Mouse (Mus musculus): ENCODE measurements around the gene Sell.
A peak's percentile ranks its signal among the peaks of the same experiment; 100 is the strongest.
"Not testable (repeated sequence)": the region's sequence is repeated elsewhere in the genome, so short reads cannot be mapped to it uniquely, and the experiment has no call there.

The Sell gene

DNA sequence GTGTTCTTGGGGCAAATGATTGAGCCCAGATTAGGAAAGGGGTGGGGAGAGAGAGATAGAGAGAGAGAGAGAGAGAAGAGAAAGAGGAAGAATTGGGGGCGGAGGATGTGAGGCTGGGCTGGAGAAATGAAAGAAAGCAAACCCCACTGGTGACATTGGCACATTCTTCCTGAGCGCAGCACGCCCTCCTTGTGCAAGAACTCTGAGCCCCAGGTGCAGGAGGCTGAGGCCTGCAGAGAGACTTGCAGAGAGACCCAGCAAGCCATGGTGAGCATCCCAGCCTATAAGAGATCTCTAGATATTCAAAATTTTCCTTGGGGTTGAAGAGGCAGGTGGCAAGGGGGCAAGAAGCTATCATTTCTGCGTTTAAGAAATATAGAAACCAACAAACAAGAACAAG, at the start of gene Sell:
Sell (plus strand) TSS at position 58 of the 400 bp plus-strand sequence.
- peak; percentile 69 for DNase-seq (ENCODE audit: low read depth)

DNA sequence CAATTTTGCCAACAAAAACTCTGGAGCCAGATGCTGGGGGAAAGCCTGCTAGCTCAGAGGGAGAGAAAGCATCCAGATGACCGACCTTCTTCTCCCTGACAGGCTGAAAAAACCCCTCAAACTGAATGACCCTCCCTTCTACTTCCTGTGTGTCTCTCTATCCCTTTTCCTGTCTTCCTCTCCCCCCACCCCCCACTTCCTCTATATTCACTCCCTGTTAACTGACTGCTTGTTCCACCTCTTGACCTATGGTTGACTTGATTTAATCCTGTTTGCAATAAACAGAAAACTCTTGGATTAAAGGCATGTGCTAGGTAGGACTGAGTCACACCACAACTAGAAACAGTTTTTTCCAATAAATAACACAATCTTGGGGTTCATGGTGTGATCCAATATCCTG, 47.2 kb upstream of the Sell start:
- DNase-seq (ENCODE audit: low read depth) = no peak

DNA sequence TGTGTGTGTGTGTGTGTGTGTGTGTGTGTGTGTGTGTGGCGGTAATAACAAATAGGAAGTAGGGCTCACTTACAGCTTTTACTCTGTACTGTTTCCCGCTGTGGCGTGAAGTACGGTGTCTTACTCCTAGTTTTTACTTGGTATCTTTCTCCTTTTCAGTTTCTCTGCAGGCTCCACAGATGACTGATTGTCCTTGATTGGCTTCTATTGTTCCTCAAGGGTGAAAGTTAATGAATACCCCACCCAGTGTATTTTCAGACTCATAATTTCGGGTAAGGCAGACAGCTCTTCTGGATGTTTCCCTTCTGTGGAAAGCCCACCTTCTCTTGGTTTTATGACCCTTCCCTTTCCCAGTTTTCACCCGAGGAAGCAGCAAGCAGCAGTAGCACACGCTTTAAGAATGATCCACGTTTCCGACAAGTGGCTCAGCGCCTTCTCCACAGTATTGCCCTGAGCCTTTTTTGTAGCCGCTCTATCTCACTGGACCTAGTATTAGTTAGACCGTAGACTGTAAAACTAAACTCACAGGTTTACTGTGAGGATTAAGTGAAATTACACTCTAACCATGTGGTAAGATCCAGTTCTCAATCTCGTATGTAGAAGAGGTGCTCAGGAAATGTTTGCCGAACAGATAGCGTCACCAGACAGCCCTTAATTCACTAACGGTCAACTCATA, 43.4 kb upstream of the Sell start:
- DNase-seq (ENCODE audit: low read depth) = no peak

DNA sequence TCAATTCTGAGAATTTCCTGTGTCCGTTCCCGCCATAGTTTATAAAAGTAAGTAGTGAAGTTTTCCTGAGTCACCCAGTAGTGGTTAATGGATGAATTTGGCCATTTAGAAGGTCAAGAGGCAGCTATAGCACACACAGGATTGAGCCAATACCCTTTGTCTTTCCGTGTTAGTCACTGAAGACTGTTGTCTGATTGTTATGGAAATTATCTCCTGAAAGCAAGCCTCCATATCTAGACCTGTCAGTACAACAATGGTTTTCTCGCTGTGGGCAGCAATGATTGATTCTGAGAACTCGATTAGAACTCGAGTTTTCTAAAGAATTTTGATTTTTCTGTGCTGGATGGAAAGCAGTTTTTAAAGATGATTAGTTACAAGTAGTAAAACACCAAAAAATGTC, 42.0 kb upstream of the Sell start:
- DNase-seq (ENCODE audit: low read depth) = no peak

DNA sequence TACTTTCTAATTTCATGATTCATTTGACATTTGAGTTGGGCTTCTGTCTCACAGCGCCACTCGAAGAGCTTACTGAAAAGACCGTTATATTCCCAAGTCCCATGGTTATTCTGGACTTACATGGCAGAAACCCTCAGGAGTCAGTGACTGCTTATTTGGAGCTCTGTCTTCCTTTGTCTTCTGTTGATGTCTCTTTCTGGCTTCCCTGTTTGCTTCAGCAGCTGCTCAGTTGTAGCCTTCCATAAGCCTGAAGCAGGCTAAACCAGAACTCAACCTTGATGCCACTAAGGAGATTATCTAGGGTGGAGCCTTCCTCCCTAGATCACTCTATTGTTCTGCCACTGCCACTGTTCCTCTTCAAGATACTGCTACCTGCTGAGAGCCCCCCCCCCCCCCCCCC, 41.0 kb upstream of the Sell start:
- not testable (repeated sequence) for DNase-seq (ENCODE audit: low read depth)

DNA sequence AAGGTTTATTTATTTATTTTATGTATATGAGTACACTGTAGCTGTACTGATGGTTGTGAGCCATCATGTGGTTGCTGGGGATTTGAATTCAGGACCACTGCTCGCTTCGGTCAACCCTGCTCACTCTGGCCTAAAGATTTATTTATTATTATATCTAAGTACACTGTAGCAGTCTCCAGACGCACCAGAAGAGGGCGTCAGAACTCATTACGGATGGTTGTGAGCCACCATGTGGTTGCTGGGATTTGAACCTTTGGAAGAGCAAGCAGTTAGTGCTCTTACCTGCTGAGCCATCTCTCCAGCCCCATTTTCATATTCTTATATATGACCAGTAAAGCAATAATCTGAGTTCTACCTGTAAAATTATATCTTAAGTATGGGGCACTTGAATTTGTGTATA, 39.7 kb upstream of the Sell start:
- DNase-seq (ENCODE audit: low read depth) = not testable (repeated sequence)

DNA sequence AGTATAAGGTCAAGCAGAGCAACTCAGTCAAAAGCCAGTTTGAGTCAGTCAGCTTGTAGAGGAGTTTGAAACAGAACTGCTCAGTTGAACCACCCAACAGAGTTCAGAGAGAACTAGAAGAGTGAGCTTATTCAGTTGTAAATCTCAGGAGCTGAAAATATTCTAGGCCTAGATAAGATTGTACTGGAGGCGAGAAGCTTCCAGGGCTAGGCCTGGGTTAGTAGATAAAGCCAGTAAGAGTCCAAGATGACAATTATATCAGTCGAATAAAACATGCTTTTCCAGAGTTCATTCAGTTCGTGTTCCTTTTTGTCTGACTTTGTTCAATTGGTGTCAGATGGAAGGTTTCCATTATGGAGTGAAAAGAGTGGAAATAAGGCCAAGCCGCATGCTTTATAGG, 36.1 kb upstream of the Sell start:
- DNase-seq (ENCODE audit: low read depth) = no peak

DNA sequence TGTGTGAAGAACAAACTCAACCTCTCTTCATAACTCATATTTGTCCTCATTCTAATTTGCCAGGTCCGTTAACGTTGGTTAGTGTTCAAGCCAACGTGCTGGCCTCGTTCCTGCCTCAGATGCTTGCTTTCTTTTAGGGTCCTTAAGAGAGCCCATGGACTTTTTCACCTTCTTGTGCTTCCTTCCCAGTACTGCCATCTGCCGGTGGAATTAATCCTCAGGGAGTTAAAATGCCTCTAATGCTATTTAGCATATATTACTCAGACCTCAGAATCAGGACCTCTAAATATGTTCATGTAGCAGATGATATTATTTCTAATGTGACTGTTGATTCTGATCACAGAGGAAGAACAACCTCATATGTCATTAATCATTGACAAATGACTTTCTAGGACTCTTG, 34.4 kb upstream of the Sell start:
- DNase-seq (ENCODE audit: low read depth) = peak; percentile 10

DNA sequence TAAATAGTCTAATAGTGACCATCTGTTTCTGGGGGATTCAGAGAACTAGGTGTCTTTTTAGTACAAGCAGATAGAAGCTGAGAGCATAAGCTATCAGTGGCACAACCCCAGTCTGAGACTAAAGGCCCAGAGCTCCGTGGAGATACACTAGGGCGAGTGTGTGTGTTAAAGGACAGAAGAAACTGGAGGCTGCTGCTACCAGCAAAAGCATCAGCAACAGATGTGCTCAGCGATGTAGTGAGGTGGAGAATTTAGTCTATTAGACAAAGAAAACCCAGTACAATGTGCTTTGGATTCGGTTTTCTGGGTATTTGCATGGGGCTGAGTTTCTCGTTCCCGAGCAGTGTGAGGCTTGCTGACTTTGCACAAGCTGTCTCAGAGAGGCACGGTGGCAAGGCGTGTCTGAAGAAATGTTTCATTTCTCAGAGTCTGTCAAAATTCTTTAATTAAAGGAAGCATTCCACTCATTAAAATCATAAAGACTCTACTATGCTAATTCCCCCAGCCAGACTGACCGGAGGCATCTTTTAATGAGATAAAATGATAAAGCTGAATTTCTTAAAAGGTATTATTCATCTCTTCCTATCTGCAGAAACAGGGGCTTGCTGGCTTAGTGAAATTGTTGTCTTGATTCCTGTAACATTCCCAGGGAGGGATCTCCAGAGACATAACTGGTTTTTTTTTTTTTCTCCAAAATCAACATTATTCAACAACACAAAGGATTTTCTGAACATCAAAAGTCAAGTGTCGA, 21.2 kb upstream of the Sell start:
- DNase-seq (ENCODE audit: low read depth) = no peak

DNA sequence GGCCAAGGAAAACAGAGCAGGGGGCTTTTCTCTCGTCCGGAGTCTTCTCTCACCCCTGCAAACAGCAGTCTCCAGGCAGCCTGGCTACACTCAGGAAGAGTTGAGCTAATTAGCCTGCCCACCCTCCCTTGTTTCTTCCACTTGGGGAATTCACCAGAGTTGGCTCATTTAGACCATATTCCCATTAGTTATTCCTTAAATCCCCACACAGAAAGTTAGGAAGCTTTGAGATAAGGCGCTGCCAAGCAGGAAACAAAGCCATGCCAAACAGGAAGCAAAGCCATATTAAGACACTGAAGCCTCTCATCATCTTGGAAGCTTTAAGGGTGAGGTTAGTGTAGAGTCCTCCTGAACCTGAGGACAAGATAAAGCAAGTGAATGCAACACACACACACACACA, 18.2 kb upstream of the Sell start:
- DNase-seq (ENCODE audit: low read depth) = no peak

DNA sequence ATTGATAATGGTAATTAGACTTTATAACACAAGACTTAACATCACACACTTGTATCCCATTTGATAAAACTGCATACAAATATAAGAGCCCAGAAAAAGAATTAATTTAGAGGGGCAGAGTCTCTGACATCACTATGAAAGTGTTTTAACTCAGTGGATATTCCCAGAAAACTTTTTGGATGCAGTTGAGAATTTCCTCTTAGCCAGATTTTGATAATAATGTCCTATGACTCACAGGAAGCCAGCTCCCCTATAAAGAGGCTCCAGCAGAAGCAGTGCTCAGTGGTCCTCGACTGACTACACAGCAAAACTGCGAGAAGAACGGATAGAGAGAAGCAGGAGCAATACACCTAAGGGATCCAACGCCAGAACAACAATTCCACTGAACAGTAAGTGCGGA, 13.8 kb upstream of the Sell start, which contains the start of gene Sele:
Sele (plus strand) TSS at position 301 of the 400 bp plus-strand sequence.
- DNase-seq (ENCODE audit: low read depth) = no peak

DNA sequence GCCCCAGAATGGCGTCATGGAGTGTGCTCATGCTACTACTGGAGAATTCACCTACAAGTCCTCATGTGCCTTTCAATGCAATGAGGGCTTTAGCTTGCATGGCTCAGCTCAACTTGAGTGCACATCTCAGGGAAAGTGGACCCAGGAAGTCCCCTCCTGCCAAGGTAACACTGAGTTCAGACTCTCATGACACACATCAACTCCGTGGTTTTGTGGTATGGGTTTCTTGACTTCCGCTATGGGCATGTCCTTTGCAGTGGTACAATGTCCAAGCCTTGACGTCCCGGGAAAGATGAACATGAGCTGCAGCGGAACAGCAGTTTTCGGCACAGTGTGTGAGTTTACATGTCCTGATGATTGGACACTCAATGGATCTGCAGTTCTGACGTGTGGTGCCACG, 8.2 kb upstream of the Sell start:
- DNase-seq (ENCODE audit: low read depth) = peak; percentile 12

DNA sequence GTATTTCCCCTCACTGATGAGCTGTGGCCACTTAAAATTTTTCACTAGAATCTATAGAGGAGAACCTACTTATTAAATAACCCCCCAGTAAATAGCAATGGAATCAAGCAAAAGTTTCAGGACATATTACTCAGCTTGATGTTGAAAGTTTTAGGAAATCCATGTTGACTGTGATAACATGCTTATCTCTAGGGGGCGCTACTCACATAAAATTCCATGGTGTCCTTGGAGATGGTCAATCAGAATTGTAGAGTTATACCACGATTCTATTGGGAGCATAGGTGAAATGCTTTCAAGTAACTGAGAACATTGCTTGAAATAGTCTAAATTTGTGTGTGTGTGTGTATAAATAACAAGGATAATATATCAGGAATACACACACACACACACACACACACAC, 7.0 kb upstream of the Sell start:
- peak; percentile 64 for DNase-seq (ENCODE audit: low read depth)

DNA sequence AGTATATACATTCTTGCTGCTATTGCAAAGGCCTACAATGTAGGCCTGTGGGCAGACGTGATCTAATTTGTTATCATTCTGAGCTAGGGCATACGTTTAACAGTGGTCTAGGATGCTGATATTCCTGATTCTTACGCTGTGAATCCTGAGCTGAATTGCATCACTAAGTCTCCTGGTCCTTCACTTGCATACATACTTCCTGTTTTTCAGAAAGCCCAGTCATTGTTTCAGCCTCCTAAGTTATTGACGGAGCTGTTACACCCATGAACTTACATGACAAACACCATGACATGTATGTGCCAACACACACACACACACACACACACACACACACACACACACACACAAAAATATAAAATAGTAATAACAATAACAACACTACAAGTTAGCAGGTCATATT, 1.7 kb upstream of the Sell start:
- no peak for DNase-seq (ENCODE audit: low read depth)

DNA sequence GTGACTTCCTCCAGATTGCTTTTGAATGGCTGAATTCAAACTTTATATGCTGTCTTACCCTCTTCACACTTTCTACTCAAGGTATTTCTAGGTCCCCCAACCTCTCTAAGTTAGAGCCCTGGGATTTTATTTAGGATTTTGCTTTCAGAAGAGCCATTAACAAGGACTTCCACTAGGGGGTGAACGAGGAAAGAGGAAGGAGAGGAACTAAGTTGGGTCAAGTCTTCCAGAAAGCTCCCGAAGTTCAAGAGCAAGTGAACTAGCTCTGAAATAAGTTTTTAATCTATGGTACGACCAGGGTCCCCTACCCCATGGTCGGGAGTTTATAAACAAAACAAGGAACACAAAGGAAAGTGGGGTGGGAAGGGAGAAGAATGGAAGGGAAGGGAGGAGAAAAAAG, 504 bp upstream of the Sell start:
- peak; percentile 75 for DNase-seq (ENCODE audit: low read depth)

DNA sequence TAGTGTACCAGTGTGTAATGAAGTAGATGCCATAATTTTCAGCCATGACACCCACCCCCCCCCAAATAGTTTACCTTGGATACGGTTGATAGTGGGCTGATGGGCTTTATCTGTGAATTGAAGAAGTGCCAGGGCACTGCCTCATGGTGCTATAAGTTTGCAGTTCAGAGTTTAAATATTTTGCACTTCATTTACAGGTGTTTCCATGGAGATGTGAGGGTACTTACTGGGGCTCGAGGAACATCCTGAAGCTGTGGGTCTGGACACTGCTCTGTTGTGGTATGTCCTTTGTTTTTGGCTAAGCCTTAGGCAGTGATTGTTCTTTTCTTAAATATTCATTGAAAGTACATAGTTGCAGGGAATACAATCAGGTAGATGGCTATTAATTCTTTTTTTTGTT, 1.1 kb downstream of the Sell start:
- DNase-seq (ENCODE audit: low read depth) = peak; percentile 32

DNA sequence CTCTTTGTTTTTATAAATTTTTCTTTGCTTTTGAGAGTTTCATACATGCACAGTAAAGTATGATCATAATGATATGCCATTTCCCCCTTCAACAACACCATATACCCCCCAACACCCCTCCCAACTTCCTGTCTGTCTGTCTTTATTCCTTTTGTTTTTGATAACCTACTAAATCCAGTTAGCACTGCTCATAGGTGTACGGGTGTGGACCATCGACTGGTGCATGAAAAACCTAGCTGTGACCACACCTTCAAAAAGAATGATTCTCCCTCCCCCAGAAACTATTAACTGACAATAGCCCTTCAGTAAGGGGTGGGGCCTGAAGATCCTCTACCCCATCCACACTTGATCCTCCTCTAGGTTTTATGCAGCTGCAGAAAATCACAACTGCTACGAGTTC, 2.0 kb downstream of the Sell start:
- DNase-seq (ENCODE audit: low read depth) = peak; percentile 54

DNA sequence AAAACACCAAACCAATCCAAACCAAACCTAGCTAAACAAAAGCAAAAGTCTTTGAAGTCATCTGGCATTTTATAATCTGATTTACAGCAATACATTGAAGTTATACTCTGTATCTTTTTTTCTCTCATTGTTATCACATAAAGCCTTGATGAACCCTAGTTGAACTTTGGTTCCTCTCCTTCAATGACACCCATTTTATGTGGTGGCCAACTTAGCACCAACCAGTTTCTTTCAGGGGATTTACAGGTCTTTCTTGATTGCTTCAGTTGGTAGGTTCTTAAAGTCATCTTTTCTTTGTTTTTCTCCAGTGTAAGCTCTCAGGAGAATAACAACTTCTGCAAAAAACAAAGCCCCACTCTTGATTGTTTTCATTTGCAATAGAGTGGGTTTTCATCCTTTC, 7.5 kb downstream of the Sell start:
- DNase-seq (ENCODE audit: low read depth) = peak; percentile 49

DNA sequence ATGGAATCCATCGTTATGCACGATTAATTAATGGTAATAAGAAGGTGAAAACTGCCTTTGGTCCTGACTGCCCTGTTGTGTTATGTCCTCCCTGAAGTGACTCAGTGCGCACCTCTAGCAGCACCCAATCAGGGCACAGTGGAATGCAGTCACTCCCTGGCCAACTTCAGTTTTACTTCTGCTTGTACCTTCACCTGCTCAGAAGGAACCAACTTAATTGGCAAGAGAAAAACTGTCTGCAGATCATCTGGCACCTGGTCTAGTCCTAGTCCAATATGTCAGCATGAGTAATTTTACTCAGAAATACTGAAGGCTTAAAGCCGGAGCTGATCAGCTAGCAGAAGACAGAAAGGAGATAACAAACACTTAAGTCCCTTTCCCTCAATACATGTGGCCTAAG, 8.7 kb downstream of the Sell start:
- DNase-seq (ENCODE audit: low read depth) = peak; percentile 34

DNA sequence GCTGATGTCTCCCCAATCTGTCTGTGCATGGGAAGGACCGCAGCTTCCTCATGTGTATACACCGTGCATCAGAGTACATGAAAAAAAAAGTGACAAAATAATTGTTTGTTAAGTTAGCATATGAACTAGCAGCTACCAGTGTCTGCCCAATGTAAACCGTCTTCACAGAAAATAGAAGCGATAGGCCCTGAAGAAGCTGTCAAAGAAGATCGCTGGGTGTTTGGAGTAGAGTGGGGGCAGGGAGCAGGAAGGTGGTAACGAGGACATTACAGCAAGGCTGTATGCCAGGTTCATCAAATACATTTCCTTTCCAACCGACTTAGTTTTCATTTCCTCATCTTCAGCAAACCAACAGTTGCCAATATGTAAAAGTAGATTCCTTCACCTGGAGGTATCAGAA, 9.3 kb downstream of the Sell start:
- DNase-seq (ENCODE audit: low read depth) = peak; percentile 78

DNA sequence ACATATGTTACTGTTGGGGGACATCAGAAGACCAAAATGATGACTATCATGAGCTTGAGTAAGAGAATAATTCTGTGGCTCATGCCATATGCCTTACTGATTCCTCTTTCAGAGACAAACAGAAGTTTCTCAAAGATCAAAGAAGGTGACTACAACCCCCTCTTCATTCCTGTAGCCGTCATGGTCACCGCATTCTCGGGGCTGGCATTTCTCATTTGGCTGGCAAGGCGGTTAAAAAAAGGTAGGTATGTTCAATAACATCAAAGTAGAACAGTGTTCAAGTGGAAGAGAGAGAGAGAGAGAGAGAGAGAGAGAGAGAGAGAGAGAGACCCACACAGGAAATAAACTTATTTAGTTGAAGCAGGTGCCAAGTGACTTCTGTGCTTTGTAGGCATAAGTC, 10.2 kb downstream of the Sell start:
- peak; percentile 81 for DNase-seq (ENCODE audit: low read depth)

DNA sequence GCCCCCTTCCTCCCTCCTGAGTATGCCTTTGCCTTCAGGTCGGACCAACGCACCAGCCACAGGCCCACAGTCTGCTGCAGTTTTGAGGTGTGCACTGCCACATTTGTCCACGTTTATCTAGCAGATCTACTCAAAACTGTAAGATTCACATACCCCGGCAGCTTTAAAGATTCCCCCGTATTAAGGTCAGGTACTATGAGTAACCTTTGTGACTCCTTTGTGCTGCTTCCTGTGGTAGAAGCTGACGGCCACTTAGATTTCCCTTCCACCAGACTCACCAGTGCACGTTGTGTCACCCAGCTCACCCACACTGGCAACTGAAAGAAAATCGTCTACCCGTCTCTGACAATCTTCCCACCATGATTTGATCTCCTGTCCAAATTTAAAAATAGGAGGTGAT, 11.3 kb downstream of the Sell start:
- DNase-seq (ENCODE audit: low read depth) = peak; percentile 59

DNA sequence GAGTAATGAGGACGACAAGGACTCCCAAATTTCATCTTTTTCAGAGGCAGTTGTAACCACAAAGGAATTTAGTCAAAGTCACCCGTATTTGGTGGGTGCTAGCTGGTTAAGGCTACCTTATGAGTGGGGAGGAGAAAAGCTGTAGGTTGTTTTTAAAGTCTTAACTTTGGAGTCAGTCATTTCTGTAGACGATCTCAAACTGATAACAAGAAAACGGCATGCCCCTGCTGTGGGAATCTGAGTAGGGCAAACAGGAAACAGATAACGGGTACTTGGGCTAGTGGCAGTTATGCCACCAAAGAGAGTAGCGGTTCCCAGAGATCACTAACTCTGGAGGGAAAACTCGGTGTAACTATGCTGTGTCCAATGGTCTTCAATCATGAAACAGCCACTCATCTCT, 12.0 kb downstream of the Sell start:
- peak; percentile 58 for DNase-seq (ENCODE audit: low read depth)

DNA sequence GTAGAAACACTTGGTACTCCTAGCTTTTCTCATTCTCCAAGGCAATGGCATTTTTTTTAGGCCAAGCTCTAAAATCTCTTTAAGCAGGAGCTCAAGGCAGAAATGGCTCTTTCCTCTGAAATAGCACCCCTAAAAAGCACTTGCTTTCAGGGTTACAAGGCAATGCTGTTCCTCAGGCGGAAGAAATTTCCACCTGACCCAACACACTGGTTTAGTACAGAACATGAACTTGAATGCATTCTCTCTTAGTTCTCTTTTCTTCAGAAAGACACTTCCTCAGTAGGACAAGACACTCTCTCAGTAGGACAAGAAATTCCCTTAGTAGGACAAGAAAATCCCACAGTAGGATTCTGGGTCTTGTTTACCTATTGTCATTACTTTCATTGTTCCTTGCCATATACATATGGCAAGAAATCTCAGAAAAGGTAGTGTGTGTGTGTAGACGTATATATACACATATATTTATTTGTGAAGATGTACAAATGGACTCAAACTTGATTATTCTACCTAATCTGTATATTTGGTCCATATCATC, 12.9 kb downstream of the Sell start:
- peak; percentile 39 for DNase-seq (ENCODE audit: low read depth)

All from naive thymus-derived CD4-positive, alpha-beta T cell, adult 2 months (primary cell).